Mouse (Mus musculus) neural tube, embryonic 10.5 days (tissue): ENCODE measurements around the gene Efcab2.

Experiments used
- DNase-seq: peaks from one replicate; pipeline ENCODE4 v3.0.0-alpha.2; 2017; ENCODE audit warnings: low spot score; ENCODE audit errors: extremely low spot score

The Efcab2 gene

GRCm38 (mm10) chr1:178483854-178484253, 78.0 kb downstream of the Efcab2 start:
- DNase-seq = no peak

GRCm38 (mm10) chr1:178485138-178485867, 79.4 kb downstream of the Efcab2 start:
- no peak for DNase-seq

DNA sequence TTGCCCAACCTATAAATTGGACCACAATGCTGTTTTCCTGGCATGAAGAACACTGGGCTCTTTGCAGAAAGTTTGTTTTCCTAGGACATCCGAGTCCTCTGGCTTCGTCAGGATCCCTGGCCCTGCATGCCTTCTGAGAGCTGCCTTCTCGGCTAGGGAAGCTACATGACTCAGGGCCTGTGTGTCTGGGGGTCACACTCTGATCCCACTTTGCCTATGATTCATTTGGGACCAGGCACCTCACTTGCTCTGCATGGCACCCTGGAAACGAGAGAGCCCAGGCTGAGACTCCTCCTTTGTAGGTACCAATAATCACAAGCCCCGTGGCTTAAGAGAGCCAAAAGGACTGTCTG, 80.0 kb downstream of the Efcab2 start:
- DNase-seq = no peak

DNA sequence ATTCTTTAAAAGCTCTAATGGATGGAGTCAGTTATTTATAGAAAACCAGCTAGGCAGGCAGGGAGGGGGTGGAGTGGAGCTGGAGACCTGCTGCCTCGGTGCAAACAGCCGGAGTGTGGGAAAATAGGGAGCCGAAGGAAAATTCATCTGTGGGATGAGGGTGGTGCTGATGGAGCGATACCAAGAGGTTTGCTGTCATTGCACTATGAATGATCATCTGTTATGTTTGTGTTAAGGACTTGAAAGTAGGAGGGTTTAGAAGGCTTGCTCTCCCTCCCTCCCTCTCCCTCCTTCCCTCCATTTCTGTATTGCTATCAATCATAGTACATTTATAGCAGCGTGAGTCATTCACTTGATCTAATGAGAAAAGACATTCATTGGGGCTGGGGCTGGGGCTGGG, 80.9 kb downstream of the Efcab2 start:
- no peak for DNase-seq

DNA sequence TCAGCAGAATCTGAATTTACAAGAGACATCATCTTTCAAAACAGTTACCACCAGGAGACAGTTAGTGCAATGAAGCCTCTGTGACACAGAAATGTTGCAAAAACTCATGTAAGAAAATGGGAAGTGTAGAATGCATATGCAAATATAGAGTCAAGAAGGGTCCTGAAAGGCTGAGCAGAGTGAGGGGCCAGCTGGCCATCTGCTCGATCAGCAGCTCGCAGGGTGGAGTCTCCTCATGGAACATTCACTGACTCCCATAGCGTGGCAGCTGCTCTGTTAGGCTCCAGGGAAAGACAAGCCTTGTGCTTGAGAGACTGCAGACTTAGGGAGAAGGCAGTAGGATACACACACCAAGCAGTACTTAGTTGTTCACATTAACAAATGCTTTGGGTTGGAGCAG, 83.2 kb downstream of the Efcab2 start:
- no peak for DNase-seq

DNA sequence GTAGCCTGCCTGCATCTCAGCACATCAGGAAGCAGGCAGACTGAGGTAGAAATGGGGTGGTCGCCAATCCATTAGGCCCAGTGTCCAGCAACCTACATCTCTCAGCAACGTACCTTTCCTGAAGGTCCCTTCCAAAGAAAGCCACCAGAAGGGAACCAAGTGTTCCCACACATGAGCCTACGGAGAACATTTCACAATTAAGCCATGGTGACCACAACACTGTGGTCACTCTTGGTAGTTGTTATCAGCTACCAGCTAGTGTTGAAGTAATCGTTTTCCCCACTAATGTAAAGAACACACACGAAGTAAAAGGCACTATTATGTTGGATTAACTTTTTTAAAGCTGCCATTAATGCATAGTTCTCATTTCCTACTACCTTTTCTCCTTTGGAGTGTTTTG, 85.8 kb downstream of the Efcab2 start:
- no peak for DNase-seq

DNA sequence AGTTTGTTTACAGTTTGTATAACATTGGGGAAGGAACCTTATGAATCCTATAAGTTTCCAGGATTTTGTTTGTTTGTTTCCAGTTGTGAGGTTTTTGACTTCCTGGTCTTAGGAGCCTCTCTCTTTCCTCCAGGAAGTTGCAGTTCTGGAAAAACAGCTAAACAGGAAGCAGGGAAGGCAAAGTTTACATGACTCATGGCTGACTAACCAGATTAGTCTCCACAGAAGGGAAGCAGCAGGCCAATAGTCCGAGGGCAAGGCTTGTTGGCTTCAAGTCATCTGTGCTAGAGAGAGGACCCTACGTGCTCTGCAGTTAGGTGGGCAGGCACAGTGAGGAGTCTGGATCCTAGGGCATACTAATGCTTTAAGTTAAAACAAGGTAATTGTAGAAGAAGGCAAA, 86.6 kb downstream of the Efcab2 start:
- no peak for DNase-seq

DNA sequence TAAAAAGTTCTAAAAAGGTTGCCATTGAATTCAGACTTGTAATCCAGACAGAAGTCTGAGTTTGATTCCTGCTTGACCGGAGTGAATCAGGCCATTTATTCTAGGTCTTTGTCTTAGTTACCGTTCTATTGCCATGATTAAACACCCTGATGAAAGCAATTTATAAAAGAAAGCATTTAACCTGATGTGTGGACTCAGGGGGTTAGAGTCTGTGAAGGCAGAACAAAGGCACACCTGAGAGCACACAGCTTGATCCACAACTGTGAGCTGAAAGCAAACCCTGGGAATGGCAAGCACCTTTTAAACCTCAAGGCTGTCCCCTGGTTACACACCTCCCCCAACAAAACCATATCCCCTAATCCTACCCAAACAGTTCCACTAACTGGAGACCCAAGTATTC, 90.3 kb downstream of the Efcab2 start:
- no peak for DNase-seq

DNA sequence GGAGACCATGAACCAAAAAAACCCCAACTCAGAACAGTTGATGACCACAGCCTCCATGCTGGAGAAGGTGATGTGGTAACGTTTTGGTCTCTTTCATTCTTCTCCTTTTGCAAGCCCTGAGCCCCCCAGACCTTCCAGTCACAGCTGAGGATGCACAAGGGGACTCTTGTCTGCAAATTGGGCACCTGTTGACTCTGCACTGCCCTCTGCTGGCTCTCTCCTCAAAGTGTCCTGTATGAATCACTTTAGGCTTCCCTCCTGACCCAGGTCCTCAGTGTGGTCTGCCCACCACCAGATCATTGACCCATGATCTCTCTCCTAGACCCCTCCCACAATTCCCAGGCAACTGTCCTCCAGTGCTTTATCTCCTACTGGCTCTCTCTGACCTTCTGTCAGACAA, 91.0 kb downstream of the Efcab2 start:
- peak; percentile 22 for DNase-seq

DNA sequence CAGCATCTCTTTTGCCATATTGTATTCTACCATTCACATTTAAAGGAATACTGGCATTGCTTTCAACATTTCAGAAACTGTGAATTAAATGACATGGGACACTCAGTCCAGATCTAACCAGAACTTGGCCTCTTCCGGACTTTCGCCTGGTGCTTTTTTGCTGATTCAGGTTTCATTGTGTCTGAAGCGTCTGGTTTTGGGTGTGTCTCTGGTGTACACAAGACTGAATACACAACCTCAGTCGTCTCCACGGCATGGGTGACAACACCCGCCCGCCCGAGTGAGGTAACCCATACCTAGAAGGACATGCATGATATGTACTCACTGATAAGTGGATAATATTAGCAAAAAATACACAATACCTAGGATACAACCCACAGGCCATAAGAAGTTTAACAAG, 101.1 kb downstream of the Efcab2 start:
- no peak for DNase-seq

GRCm38 (mm10) chr1:178512323-178513031, 106.6 kb downstream of the Efcab2 start:
- DNase-seq = no peak

GRCm38 (mm10) chr1:178513954-178514353, 108.1 kb downstream of the Efcab2 start:
- no peak for DNase-seq

- DNase-seq = no peak
These were observed 110.0 kb downstream of the Efcab2 start for GRCm38 (mm10) chr1:178515839-178516238.

- no peak for DNase-seq
These were observed 116.5 kb downstream of the Efcab2 start for GRCm38 (mm10) chr1:178522389-178522788.

GRCm38 (mm10) chr1:178523152-178523551, 117.3 kb downstream of the Efcab2 start:
- DNase-seq = no peak

GRCm38 (mm10) chr1:178527185-178527546, 121.3 kb downstream of the Efcab2 start:
- DNase-seq = peak; percentile 92

GRCm38 (mm10) chr1:178527547-178528361, 121.9 kb downstream of the Efcab2 start:
- peak; percentile 66 for DNase-seq

DNA sequence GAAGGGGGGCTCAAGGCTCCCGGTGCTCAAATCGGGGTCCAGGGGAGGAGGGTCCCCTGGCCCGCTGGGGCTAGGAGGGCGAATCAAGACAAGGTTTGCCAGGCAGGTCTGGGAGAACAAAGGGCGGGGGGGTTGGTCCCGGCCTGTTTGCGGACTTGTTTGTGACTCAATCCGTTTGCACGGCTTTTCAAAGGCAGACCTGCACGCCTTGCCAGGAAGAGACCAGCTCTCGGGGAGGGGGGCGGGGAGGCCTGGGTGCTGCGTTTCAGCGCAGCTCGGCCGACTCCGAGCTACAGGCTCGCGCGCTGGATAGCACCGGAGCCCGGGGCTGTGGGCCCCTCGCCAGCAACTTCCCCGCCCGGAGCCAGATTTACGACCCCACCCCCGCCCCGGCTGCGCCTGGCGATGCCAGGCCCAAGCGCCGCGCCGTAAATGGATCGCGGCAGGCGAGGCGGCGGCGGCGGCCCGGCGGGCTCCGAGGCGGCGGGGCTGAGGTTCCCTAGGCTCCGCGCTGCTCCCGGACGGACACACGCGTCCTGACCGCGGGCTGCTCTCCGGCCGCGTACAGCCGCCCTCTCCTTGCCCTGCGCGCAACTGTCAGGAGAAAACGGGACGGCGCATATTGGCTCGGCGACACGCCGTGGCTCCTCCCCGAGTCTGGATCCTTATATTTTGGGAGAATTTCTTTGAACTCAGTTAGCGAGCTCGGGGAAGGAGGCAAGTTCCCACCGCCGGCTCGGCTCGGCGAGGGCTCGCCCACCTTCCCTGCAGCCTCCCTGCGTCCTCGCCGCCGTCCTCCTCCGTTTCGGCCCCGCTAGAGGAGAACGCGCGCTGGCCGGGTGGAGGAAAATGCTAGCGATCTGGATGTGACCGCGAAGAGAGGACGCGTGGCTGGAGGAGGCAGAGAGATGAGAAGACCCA, 122.8 kb downstream of the Efcab2 start, which contains the start of gene Kif26b:
Kif26b (plus strand) TSS at position 695 of the 921 bp plus-strand sequence.
- peak; percentile 80 for DNase-seq

DNA sequence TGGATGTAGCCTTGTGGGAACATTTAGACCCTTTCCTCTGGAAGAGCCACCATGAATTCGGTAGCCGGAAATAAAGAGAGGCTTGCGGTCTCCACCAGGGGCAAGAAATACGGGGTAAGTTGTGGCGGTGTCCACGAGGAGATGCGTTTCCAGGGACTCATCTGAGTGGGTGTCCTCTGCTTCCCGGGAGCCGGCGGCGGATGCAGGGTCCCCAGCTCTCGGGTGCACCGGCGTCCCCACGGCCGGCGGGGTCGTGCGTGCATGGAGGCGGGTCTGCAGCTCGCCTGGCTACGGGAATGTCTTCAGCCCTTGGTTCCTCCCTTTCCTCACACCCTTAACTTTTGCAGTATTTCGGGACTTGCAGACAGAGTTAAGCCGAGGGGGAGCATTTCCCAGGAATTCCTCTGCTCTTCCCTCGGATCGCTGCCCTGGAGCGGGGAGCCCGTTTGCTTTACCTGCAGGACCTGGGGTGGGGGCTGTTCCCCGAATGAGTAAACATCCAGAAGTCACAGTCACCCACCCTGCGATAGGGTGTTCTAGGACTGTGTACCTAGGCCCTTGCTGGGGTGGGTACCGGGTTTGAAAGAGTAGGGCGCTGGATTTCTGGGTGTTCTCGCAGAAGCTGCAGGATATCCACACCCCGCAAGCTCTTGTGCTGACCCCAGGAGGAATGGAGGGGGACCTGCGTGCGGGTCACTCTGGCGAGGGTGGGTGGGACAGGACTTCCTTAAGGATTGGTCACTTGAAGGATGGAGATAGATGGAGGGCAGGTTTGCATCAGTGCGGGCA, 123.8 kb downstream of the Efcab2 start:
- DNase-seq = peak; percentile 66
